ENCODE assay signal across 28 mouse cellular contexts in the genomic region with DNA sequence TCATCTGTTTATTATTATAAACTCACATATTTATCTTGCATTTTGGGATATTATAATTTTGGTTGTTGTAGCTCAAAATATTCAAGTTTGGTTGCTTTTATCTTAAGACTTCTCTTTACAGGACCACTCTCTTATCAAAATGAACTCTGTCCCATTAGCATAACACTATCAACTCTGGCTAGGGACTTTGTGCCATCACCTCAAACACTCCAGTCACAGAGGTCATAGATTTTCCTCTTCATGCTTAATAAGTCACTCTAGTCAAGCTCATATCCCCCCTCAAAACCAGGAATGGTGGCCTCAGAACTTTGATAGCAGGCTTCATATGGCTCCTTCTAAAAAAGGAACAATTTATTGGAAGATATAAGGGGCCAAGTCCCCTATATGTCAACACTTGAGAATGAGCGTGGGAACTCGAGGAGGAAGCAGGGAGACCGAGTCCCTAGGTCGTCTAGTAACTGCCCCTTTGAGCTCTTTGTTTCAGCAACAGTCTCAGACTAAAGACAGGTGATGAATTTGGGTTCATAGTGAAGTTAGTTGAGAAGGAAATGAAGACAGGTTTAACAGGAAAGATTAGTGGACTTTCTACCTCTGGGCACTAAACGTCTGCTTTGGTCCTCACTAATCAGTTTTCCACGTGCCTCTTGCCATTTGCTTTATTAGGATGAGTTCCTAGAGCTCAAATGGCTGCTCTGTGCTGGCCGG.
"Had no signal": no experiment of that assay in that cellular context is flagged by ENCODE, and none has a peak within 500 bp of the region (broad histone marks: within the 10 kb centered on the region; RNA-seq: fewer than 3 reads in every experiment).

No protein-coding gene starts in this region.

- H3K4me3 ChIP-seq: gastrocnemius, adult 2 months; heart, adult 2 months; heart, embryonic 13.5 days; heart, embryonic 15.5 days; hindbrain, embryonic 10.5 days; hindbrain, embryonic 12.5 days; kidney, embryonic 15.5 days; limb, embryonic 13.5 days; limb, embryonic 15.5 days; liver, embryonic 12.5 days had no signal

- H3K9me3 ChIP-seq: heart, embryonic 13.5 days; heart, embryonic 15.5 days; hindbrain, embryonic 10.5 days; hindbrain, embryonic 12.5 days; kidney, embryonic 15.5 days; limb, embryonic 13.5 days; limb, embryonic 15.5 days; liver, embryonic 12.5 days had no signal

- H3K36me3 ChIP-seq: heart, embryonic 13.5 days; heart, embryonic 15.5 days; hindbrain, embryonic 10.5 days; hindbrain, embryonic 12.5 days; kidney, embryonic 15.5 days; limb, embryonic 13.5 days; limb, embryonic 15.5 days; liver, embryonic 12.5 days had no signal

- DNase-seq: gastrocnemius, adult 2 months; gastrocnemius, postnatal 10 days; gastrocnemius, postnatal 25 days; heart, adult 2 months; heart, postnatal 14 days; heart, postnatal 4 days; kidney, adult 11 months; kidney, adult 2 months; kidney, adult 9 months; kidney, postnatal 14 days; kidney, postnatal 36 days; layer of hippocampus, adult 9-11 months; layer of hippocampus, postnatal 36 days; left cerebral cortex, postnatal 4 days had no signal

- H3K27me3 ChIP-seq: heart, embryonic 13.5 days; heart, embryonic 15.5 days; hindbrain, embryonic 12.5 days; kidney, embryonic 15.5 days; limb, embryonic 13.5 days; limb, embryonic 15.5 days; liver, embryonic 12.5 days had no signal

- H3K27ac ChIP-seq: gastrocnemius, adult 2 months; heart, adult 2 months; heart, embryonic 13.5 days; heart, embryonic 15.5 days; hindbrain, embryonic 10.5 days; hindbrain, embryonic 12.5 days; hindbrain, embryonic 14.5 days; kidney, embryonic 15.5 days; kidney, postnatal 0 days; limb, embryonic 13.5 days; limb, embryonic 15.5 days; liver, embryonic 12.5 days; liver, embryonic 14.5 days had no signal

- H3K9ac ChIP-seq: heart, embryonic 13.5 days; heart, embryonic 15.5 days; hindbrain, embryonic 12.5 days; hindbrain, embryonic 14.5 days; kidney, embryonic 15.5 days; limb, embryonic 13.5 days; limb, embryonic 15.5 days; liver, embryonic 12.5 days; liver, embryonic 14.5 days had no signal

- H3K4me2 ChIP-seq: heart, embryonic 11.5 days; heart, embryonic 13.5 days; heart, embryonic 15.5 days; hindbrain, embryonic 12.5 days; hindbrain, embryonic 14.5 days; kidney, embryonic 15.5 days; limb, embryonic 13.5 days; limb, embryonic 15.5 days; liver, embryonic 12.5 days had no signal

- ATAC-seq: hindbrain, embryonic 16.5 days; inflammation-experienced regulatory T-cells, adult 6 months; liver, embryonic 12.5 days had no signal

- H3K4me1 ChIP-seq: heart, embryonic 13.5 days; heart, embryonic 15.5 days; hindbrain, embryonic 10.5 days; hindbrain, embryonic 12.5 days; kidney, embryonic 15.5 days; limb, embryonic 13.5 days; limb, embryonic 15.5 days; liver, embryonic 12.5 days had no signal
